In genomic region chr12:111816967-111817366, GRCm38 (mm10) we compare ENCODE assay signal across 10 mouse cellular contexts. TPM values are rescaled to one million over a fixed set of nuclear protein-coding genes. Genes with fewer than 3 reads are reported as not detected.
A peak's percentile ranks its signal among the peaks of the same experiment; 100 is the strongest.
DNase-seq lines count a peak whose midpoint lies in the region; ATAC-seq and TF ChIP-seq lines count a peak whose summit lies in the region.
"Had no signal": no experiment of that assay in that cellular context is flagged by ENCODE, and none has a peak within 500 bp of the region (broad histone marks: within the 10 kb centered on the region; RNA-seq: fewer than 3 reads in every experiment).

No protein-coding gene starts in this region.

- no peak for TF ChIP-seq POLR2A in bone marrow, adult 2 months (IDR thresholded peaks at IDR 0.05; ENCODE audit: borderline replicate concordance, control insufficient read depth, low read depth, low read length)

- no peak overlapping the region for H3K9ac ChIP-seq in hindbrain, embryonic 12.5 days
- peak overlapping the region; percentile 82; the same call in 1 of the 2 replicates for H3K9ac ChIP-seq in liver, embryonic 15.5 days

- H3K27me3 ChIP-seq in hindbrain, embryonic 12.5 days = no peaks in the 10 kb centered on the region
- H3K27me3 ChIP-seq in hindbrain, embryonic 10.5 days (ENCODE audit: insufficient read depth, poor library complexity, severe bottlenecking) = no peaks in the 10 kb centered on the region
- no peaks in the 10 kb centered on the region for H3K27me3 ChIP-seq in liver, embryonic 15.5 days
- H3K27me3 ChIP-seq: Patski had no signal

- no peak for TF ChIP-seq CTCF in bone marrow, adult 2 months (IDR thresholded peaks at IDR 0.05; ENCODE audit: control insufficient read depth, insufficient read depth, low read length)

- no peak for DNase-seq in hindbrain, embryonic 10.5 days (ENCODE audit: low spot score)
- peak; percentile 38 for DNase-seq in kidney, adult 18-20 months
- no peak for DNase-seq in left cerebral cortex, adult 9 months (ENCODE audit: low spot score in 2 of 2)
- DNase-seq in layer of hippocampus, adult 9-11 months = no peak
- no peak for DNase-seq in thymus, postnatal 14 days
- DNase-seq: cerebellum, adult 11 months had no signal

- H3K36me3 ChIP-seq in hindbrain, embryonic 12.5 days = no peaks in the 10 kb centered on the region
- H3K36me3 ChIP-seq in hindbrain, embryonic 10.5 days = peaks cover 28% of the 10 kb centered on the region; the same call in 1 of the 2 replicates
- H3K36me3 ChIP-seq in liver, embryonic 15.5 days (replicated peaks) = peaks cover 21% of the 10 kb centered on the region

- no peaks in the 10 kb centered on the region for H3K9me3 ChIP-seq in hindbrain, embryonic 12.5 days (replicated peaks)
- no peaks in the 10 kb centered on the region for H3K9me3 ChIP-seq in hindbrain, embryonic 10.5 days
- no peaks in the 10 kb centered on the region for H3K9me3 ChIP-seq in liver, embryonic 15.5 days (replicated peaks)

- no peak overlapping the region for H3K27ac ChIP-seq in hindbrain, embryonic 12.5 days
- no peak overlapping the region for H3K27ac ChIP-seq in hindbrain, embryonic 10.5 days
- H3K27ac ChIP-seq in bone marrow, adult 2 months (ENCODE audit: control insufficient read depth, insufficient read depth, low read depth, low read length, poor library complexity) = peak overlapping the region; percentile 0; the same call in 1 of the 2 replicates
- H3K27ac ChIP-seq in liver, embryonic 15.5 days (replicated peaks) = peak overlapping the region; percentile 98

- ATAC-seq in hindbrain, embryonic 12.5 days (ENCODE audit: low FRiP score) = no peak
- peak; percentile 10 for ATAC-seq in liver, embryonic 15.5 days (ENCODE audit: insufficient read depth)
- ATAC-seq: Patski had no signal

- H3K4me1 ChIP-seq in hindbrain, embryonic 12.5 days = peaks cover 43% of the 10 kb centered on the region
- peaks cover 63% of the 10 kb centered on the region for H3K4me1 ChIP-seq in hindbrain, embryonic 10.5 days (replicated peaks)
- H3K4me1 ChIP-seq in bone marrow, adult 2 months (ENCODE audit: control insufficient read depth, insufficient read depth, low read length) = peaks cover 4% of the 10 kb centered on the region
- peaks cover 91% of the 10 kb centered on the region for H3K4me1 ChIP-seq in liver, embryonic 15.5 days (replicated peaks)

- H3K4me2 ChIP-seq in hindbrain, embryonic 12.5 days (replicated peaks) = 0 out of 2 replicates have a peak overlapping the region, but pooled peaks have one; percentile 11
- H3K4me2 ChIP-seq in liver, embryonic 15.5 days = peak overlapping the region; percentile 89

- no peak overlapping the region for H3K4me3 ChIP-seq in hindbrain, embryonic 12.5 days
- no peak overlapping the region for H3K4me3 ChIP-seq in hindbrain, embryonic 10.5 days
- no peak overlapping the region for H3K4me3 ChIP-seq in bone marrow, adult 2 months (replicated peaks; ENCODE audit: control insufficient read depth, low read depth, low read length)
- H3K4me3 ChIP-seq in liver, embryonic 15.5 days (replicated peaks) = peak overlapping the region; percentile 77

- WGBS in hindbrain, embryonic 12.5 days = 60% methylated on average over 9 of the region's 9 CpGs
- whole genome bisulfite sequencing in hindbrain, embryonic 10.5 days = 80% methylated on average over 9 of the region's 9 CpGs
- 60% methylated on average over 9 of the region's 9 CpGs for WGBS in bone marrow, adult 2 months
- WGBS in liver, embryonic 15.5 days (ENCODE audit: insufficient replicate concordance) = 6% methylated on average over 9 of the region's 9 CpGs

RNA-seq across cellular contexts. Expression of gene Zfyve21, which starts 3.0 kb away (rescaled TPM):
- polyA plus RNA-seq in hindbrain, embryonic 12.5 days (2016; fragmentation: Nextera tagmentation; extraction: Ambion mirVana) = 53.5 and 56.8 TPM in 2 replicates
- polyA plus RNA-seq in hindbrain, embryonic 10.5 days (2016; fragmentation: Nextera tagmentation; extraction: Ambion mirVana) = 71.5 and 75.4 TPM in 2 replicates
- polyA plus RNA-seq in bone marrow, adult 2 months (2011; ENCODE audit: insufficient read depth, insufficient read length, low replicate concordance, missing spikeins) = 9.3 and 12.8 TPM in 2 replicates
- polyA plus RNA-seq in liver, embryonic 15.5 days (2015; fragmentation: Nextera tagmentation; extraction: Ambion mirVana) = 64.4 and 78.6 TPM in 2 replicates

RNA-seq across cellular contexts. Expression of gene Xrcc3, which starts 3.3 kb away (rescaled TPM):
- polyA plus RNA-seq in hindbrain, embryonic 12.5 days (2016; fragmentation: Nextera tagmentation; extraction: Ambion mirVana) = 5.8 and 6.4 TPM in 2 replicates
- polyA plus RNA-seq in hindbrain, embryonic 10.5 days (2016; fragmentation: Nextera tagmentation; extraction: Ambion mirVana) = 13.2 and 15.1 TPM in 2 replicates
- 5.7 and 11.6 TPM in 2 replicates for polyA plus RNA-seq in bone marrow, adult 2 months (2011; ENCODE audit: insufficient read depth, insufficient read length, low replicate concordance, missing spikeins)
- 5.1 and 5.7 TPM in 2 replicates for polyA plus RNA-seq in liver, embryonic 15.5 days (2015; fragmentation: Nextera tagmentation; extraction: Ambion mirVana)

RNA-seq across cellular contexts. Expression of gene Klc1, which starts 58.3 kb away (rescaled TPM):
- 430 and 446 TPM in 2 replicates for polyA plus RNA-seq in hindbrain, embryonic 12.5 days (2016; fragmentation: Nextera tagmentation; extraction: Ambion mirVana)
- 192 and 303 TPM in 2 replicates for polyA plus RNA-seq in hindbrain, embryonic 10.5 days (2016; fragmentation: Nextera tagmentation; extraction: Ambion mirVana)
- 55.3 and 70.4 TPM in 2 replicates for polyA plus RNA-seq in bone marrow, adult 2 months (2011; ENCODE audit: insufficient read depth, insufficient read length, low replicate concordance, missing spikeins)
- polyA plus RNA-seq in liver, embryonic 15.5 days (2015; fragmentation: Nextera tagmentation; extraction: Ambion mirVana) = 18.1 and 18.3 TPM in 2 replicates

Comparison
In these comparisons a context has a peak if more than half of its experiments do, and no peak if none do; other contexts are left out.
1. H3K27ac ChIP-seq: peak in bone marrow, adult 2 months (single experiment) and liver, embryonic 15.5 days (single experiment); none in hindbrain, embryonic 12.5 days (single experiment) and hindbrain, embryonic 10.5 days (single experiment).